Mouse (Mus musculus): ENCODE data around the gene Lig1. TPM values are rescaled to one million over a fixed set of nuclear protein-coding genes. Genes with fewer than 3 reads are reported as not detected.

Lig1 gene
- polyA plus RNA-seq, 1 experiment from 2014 or later: 163 TPM

DNA sequence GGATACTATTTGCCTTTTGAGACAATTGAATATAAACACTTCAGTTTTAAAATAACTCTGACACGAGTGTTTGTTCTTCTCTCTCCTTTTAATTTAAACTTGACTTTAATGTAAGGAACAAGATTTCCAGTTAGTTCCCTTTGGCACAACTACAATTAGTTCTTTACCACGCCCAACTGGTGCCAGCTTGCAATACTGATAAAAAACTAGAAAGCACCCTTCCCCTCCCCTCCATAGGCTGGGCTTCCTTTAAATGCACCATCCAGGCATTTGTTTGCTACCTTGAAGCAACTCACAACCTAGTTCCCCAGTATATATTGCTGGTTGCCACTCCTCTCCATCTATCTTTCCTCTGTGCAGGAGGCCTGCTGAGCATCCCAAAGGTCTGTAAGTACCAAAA lies 47.2 kb downstream of the Lig1 start, which contains the start of gene Pla2g4c:
TSS of gene Pla2g4c (plus strand) at position 340 of the 400 bp plus-strand sequence.
- Histone ChIP-seq H3K36me3 (peaks cover 6% of the 10 kb centered on the region), H3K9me3 (replicated peaks) (no peaks in the 10 kb centered on the region), H3K4me3 (no peak within 1 kb of the TSS), H3K27me3 (ENCODE audit: low read depth, poor library complexity, severe bottlenecking) (no peaks in the 10 kb centered on the region), H3K4me1 (no peaks in the 10 kb centered on the region), H3K27ac (no peak within 1 kb of the TSS)
- WGBS: 90% methylated on average over 2 of the region's 2 CpGs
- no peak for DNase-seq (ENCODE audit: low spot score)

DNA sequence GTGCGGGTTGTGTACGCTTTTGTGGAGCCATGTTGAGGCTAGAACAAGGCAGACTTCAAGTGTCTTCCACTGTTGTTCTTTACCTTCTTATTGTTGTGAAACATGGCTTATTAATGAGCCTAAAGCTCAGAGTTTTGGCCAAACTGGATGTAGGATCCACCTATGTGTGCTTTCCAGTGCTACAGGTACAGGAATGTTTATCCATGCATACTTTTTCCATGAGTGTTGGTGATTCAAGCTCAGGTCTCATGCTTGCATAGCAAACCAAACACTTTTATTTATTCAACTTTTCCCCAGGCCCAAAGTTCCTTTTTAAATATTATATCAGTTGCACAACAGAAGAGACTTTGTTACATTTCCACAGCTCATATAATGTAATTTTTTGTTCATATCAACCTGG lies 53.5 kb downstream of the Lig1 start:
- WGBS: 90% methylated on average over 2 of the region's 2 CpGs
- Histone ChIP-seq H3K4me1 (no peaks in the 10 kb centered on the region), H3K9me3 (replicated peaks) (no peaks in the 10 kb centered on the region), H3K4me3 (no peak overlapping the region), H3K36me3 (peaks cover 34% of the 10 kb centered on the region), H3K27me3 (ENCODE audit: low read depth, poor library complexity, severe bottlenecking) (no peaks in the 10 kb centered on the region), H3K27ac (no peak overlapping the region)
- DNase-seq (ENCODE audit: low spot score): no peak

DNA sequence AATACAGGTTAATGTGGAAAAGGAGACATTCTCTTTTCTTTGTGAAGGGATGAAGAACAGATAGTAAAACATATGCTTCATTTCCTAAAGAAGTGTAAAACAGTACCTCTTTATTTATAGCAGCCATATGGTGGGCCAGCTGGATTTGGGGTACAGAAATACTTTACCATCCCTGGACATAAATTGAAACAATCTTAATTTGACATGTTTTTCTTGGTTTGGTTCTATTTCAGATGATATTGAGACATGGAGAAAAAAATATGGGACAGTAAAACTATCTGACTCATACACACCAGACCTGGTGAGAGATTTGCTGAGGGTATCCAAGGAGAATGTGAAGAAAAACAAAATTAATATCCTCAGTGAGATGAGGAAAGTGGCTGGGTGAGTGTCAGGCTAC lies 78.9 kb downstream of the Lig1 start:
- H3K4me1 ChIP-seq: no peaks in the 10 kb centered on the region
- H3K27me3 ChIP-seq (ENCODE audit: low read depth, poor library complexity, severe bottlenecking): no peaks in the 10 kb centered on the region
- H3K4me3 ChIP-seq: no peak overlapping the region
- H3K36me3 ChIP-seq: peaks cover 66% of the 10 kb centered on the region
- no peak for DNase-seq (ENCODE audit: low spot score)
- no peaks in the 10 kb centered on the region; the same call in 1 of the 2 replicates for H3K9me3 ChIP-seq (replicated peaks)
- no peak overlapping the region for H3K27ac ChIP-seq

Other genes starting within 250 kb of the Lig1 start
- gene Chmp2a, start 242.5 kb upstream of the Lig1 start, polyA plus RNA-seq (2016; fragmentation: Nextera tagmentation; extraction: Ambion mirVana): 79.6 and 84.2 TPM in 2 replicates
- 182 and 208 TPM in 2 replicates for gene Ube2m, start 239.0 kb upstream of the Lig1 start, polyA plus RNA-seq (2016; fragmentation: Nextera tagmentation; extraction: Ambion mirVana)
- gene Mzf1, start 222.5 kb upstream of the Lig1 start, polyA plus RNA-seq (2016; fragmentation: Nextera tagmentation; extraction: Ambion mirVana): 3.3 and 4.4 TPM in 2 replicates
- gene Vmn1r85, start 182.1 kb upstream of the Lig1 start, polyA plus RNA-seq (2016; fragmentation: Nextera tagmentation; extraction: Ambion mirVana): not detected in 2 replicates
- not detected in 2 replicates for gene Vmn1r86, start 157.4 kb upstream of the Lig1 start, polyA plus RNA-seq (2016; fragmentation: Nextera tagmentation; extraction: Ambion mirVana)
- not detected in 2 replicates for gene Vmn1r87, start 137.1 kb upstream of the Lig1 start, polyA plus RNA-seq (2016; fragmentation: Nextera tagmentation; extraction: Ambion mirVana)
- not detected in 2 replicates for gene Vmn1r88, start 117.7 kb upstream of the Lig1 start, polyA plus RNA-seq (2016; fragmentation: Nextera tagmentation; extraction: Ambion mirVana)
- gene Vmn1r89, start 64.3 kb upstream of the Lig1 start, polyA plus RNA-seq (2016; fragmentation: Nextera tagmentation; extraction: Ambion mirVana): not detected in 2 replicates
- 10.0 and 11.4 TPM in 2 replicates for gene Zswim9, start 1.4 kb downstream of the Lig1 start, polyA plus RNA-seq (2016; fragmentation: Nextera tagmentation; extraction: Ambion mirVana)
- 1.9 TPM in 2 replicates for gene Pla2g4c, start 47.4 kb downstream of the Lig1 start, polyA plus RNA-seq (2016; fragmentation: Nextera tagmentation; extraction: Ambion mirVana)
- 0.15 TPM in 1 of 2 replicates, not detected in the other for gene Cabp5, start 120.8 kb downstream of the Lig1 start, polyA plus RNA-seq (2016; fragmentation: Nextera tagmentation; extraction: Ambion mirVana)
- not detected in 2 replicates for gene Bsph1, start 173.6 kb downstream of the Lig1 start, polyA plus RNA-seq (2016; fragmentation: Nextera tagmentation; extraction: Ambion mirVana)